Mouse (Mus musculus) forebrain, embryonic 12.5 days (tissue): ENCODE data around the gene Gm45837. TPM values are rescaled to one million over a fixed set of nuclear protein-coding genes. Genes with fewer than 3 reads are reported as not detected.

Source experiments
- ATAC-seq: fragments of 200-750 bp; cut with Nextera tagmentation; 2 replicates; pipeline ENCODE4 v1.8.0; 2017; ENCODE audit warnings: moderate TSS enrichment; ENCODE audit not compliant: low FRiP score
- H3K27ac ChIP-seq: fragments of 300-500 bp; sonication (generic); 2 replicates; pipeline ENCODE4 v1.5.1; 2016; ENCODE audit warnings: mild to moderate bottlenecking
- H3K27me3 ChIP-seq: fragments of 300-500 bp; sonication (generic); 2 replicates; pipeline ENCODE4 v1.6.1; 2016; ENCODE audit warnings: mild to moderate bottlenecking
- H3K36me3 ChIP-seq: fragments of 300-500 bp; sonication (generic); replicated peaks from 2 replicates; pipeline ENCODE4 v1.6.1; 2016; ENCODE audit warnings: mild to moderate bottlenecking
- H3K4me1 ChIP-seq: fragments of 300-500 bp; sonication (generic); 2 replicates; pipeline ENCODE4 v1.6.1; 2016
- H3K4me2 ChIP-seq: fragments of 300-500 bp; sonication (generic); 2 replicates; pipeline ENCODE4 v1.6.1; 2016; ENCODE audit warnings: mild to moderate bottlenecking, moderate library complexity
- H3K4me3 ChIP-seq: fragments of 300-500 bp; sonication (generic); replicated peaks from 2 replicates; pipeline ENCODE4 v1.5.1; 2016; ENCODE audit warnings: mild to moderate bottlenecking
- H3K9ac ChIP-seq: fragments of 300-500 bp; sonication (generic); 2 replicates; pipeline ENCODE4 v1.6.1; 2016; ENCODE audit warnings: mild to moderate bottlenecking
- H3K9me3 ChIP-seq: fragments of 300-500 bp; sonication (generic); 2 replicates; pipeline ENCODE4 v1.6.1; 2016
- WGBS: fragments of 180-500 bp; shearing (Covaris S2); methylation state at CpG from one replicate; pipeline ENCODE4 v1.1.7; 2016; 5-methylcytosine and 5-hydroxymethylcytosine counted together
- polyA plus RNA-seq: library from polyadenylated mRNA; unstranded; fragments of >200 nt; fragmentation: Nextera tagmentation; extraction: Ambion mirVana; gene quantifications from 2 replicates; pipeline ENCODE4 v1.2.1, GENCODE M21; 2016

Gm45837 gene
- not detected in 2 replicates for polyA plus RNA-seq

- peaks cover 5% of the 10 kb centered on the region; the same call in 1 of the 2 replicates for H3K27me3 ChIP-seq
- H3K4me2 ChIP-seq, result no peak within 1 kb of the TSS
- no peak within 1 kb of the TSS for H3K27ac ChIP-seq
- H3K9me3 ChIP-seq, result no peaks in the 10 kb centered on the region
- ATAC-seq, result no peak
- H3K4me3 ChIP-seq, result no peak within 1 kb of the TSS
- H3K4me1 ChIP-seq, result peaks cover 14% of the 10 kb centered on the region
- WGBS, result 87% methylated on average over 11 of the region's 11 CpGs
- no peak within 1 kb of the TSS for H3K9ac ChIP-seq
- no peaks in the 10 kb centered on the region for H3K36me3 ChIP-seq
Measured at GRCm38 (mm10) chr7:101410267-101410936, at the start of gene Gm45837. Gene Gm45837, plus strand, starts transcription at chr7:101410886.

- no peak for ATAC-seq
- H3K27ac ChIP-seq, result no peak overlapping the region
Measured at GRCm38 (mm10) chr7:101361021-101361420, 49.7 kb upstream of the Gm45837 start.

GRCm38 (mm10) chr7:101361767-101362166 lies 48.9 kb upstream of the Gm45837 start:
- Histone ChIP-seq H3K9ac (no peak overlapping the region), H3K27ac (no peak overlapping the region), H3K9me3 (no peaks in the 10 kb centered on the region), H3K4me3 (no peak overlapping the region), H3K36me3 (no peaks in the 10 kb centered on the region), H3K4me1 (0 out of 2 replicates have a peak, but pooled peaks cover 2% of the 10 kb centered on the region), H3K27me3 (no peaks in the 10 kb centered on the region), H3K4me2 (no peak overlapping the region)
- WGBS, result 67% methylated on average over 4 of the region's 4 CpGs
- no peak for ATAC-seq

More at GRCm38 (mm10) chr7:101361021-101361420, 49.7 kb upstream of the Gm45837 start:
- H3K4me3 ChIP-seq, result no peak overlapping the region
- no peak overlapping the region for H3K9ac ChIP-seq
- H3K4me1 ChIP-seq, result 0 out of 2 replicates have a peak, but pooled peaks cover 5% of the 10 kb centered on the region
- no peak overlapping the region for H3K4me2 ChIP-seq
- WGBS, result 77% methylated on average over 4 of the region's 4 CpGs
- H3K36me3 ChIP-seq, result no peaks in the 10 kb centered on the region
- no peaks in the 10 kb centered on the region for H3K9me3 ChIP-seq
- H3K27me3 ChIP-seq, result no peaks in the 10 kb centered on the region

- WGBS, result 72% methylated on average over 5 of the region's 5 CpGs
- Histone ChIP-seq H3K27me3 (no peaks in the 10 kb centered on the region), H3K4me3 (no peak overlapping the region), H3K9me3 (no peaks in the 10 kb centered on the region), H3K4me2 (no peak overlapping the region), H3K4me1 (no peaks in the 10 kb centered on the region), H3K27ac (no peak overlapping the region), H3K36me3 (no peaks in the 10 kb centered on the region), H3K9ac (no peak overlapping the region)
- no peak for ATAC-seq
Measured at GRCm38 (mm10) chr7:101362791-101363191, 47.9 kb upstream of the Gm45837 start.

- no peak overlapping the region for H3K4me3 ChIP-seq
- H3K36me3 ChIP-seq, result no peaks in the 10 kb centered on the region
- WGBS, result 88% methylated on average over 5 of the region's 5 CpGs
- H3K4me2 ChIP-seq, result no peak overlapping the region
- no peak overlapping the region for H3K27ac ChIP-seq
- H3K4me1 ChIP-seq, result no peaks in the 10 kb centered on the region
- no peak for ATAC-seq
- no peaks in the 10 kb centered on the region for H3K9me3 ChIP-seq
- H3K9ac ChIP-seq, result no peak overlapping the region
- H3K27me3 ChIP-seq, result no peaks in the 10 kb centered on the region
Measured at GRCm38 (mm10) chr7:101363914-101364313, 46.8 kb upstream of the Gm45837 start.

GRCm38 (mm10) chr7:101367901-101368852 lies 42.5 kb upstream of the Gm45837 start:
- Histone ChIP-seq H3K36me3 (no peaks in the 10 kb centered on the region), H3K4me2 (no peak overlapping the region), H3K9ac (no peak overlapping the region), H3K27ac (no peak overlapping the region), H3K27me3 (no peaks in the 10 kb centered on the region), H3K4me1 (no peaks in the 10 kb centered on the region), H3K9me3 (no peaks in the 10 kb centered on the region), H3K4me3 (no peak overlapping the region)
- 72% methylated on average over 11 of the region's 11 CpGs for WGBS
- no peak for ATAC-seq

GRCm38 (mm10) chr7:101369666-101370065 lies 41.0 kb upstream of the Gm45837 start:
- Histone ChIP-seq H3K9me3 (no peaks in the 10 kb centered on the region), H3K9ac (no peak overlapping the region), H3K36me3 (no peaks in the 10 kb centered on the region), H3K4me2 (no peak overlapping the region), H3K4me1 (no peaks in the 10 kb centered on the region), H3K27ac (no peak overlapping the region), H3K4me3 (no peak overlapping the region), H3K27me3 (no peaks in the 10 kb centered on the region)
- WGBS, result 76% methylated on average over 7 of the region's 7 CpGs
- no peak for ATAC-seq

GRCm38 (mm10) chr7:101373082-101373481 lies 37.6 kb upstream of the Gm45837 start:
- H3K9ac ChIP-seq, result no peak overlapping the region
- H3K36me3 ChIP-seq, result no peaks in the 10 kb centered on the region
- H3K4me3 ChIP-seq, result no peak overlapping the region
- no peak overlapping the region for H3K27ac ChIP-seq
- no peaks in the 10 kb centered on the region for H3K9me3 ChIP-seq
- peaks cover 6% of the 10 kb centered on the region for H3K4me1 ChIP-seq
- ATAC-seq, result no peak
- 87% methylated on average over 25 of the region's 26 CpGs for WGBS
- H3K4me2 ChIP-seq, result no peak overlapping the region
- H3K27me3 ChIP-seq, result no peaks in the 10 kb centered on the region

- ATAC-seq, result peak; percentile 64
- no peaks in the 10 kb centered on the region for H3K27me3 ChIP-seq
- H3K36me3 ChIP-seq, result no peaks in the 10 kb centered on the region
- H3K27ac ChIP-seq, result no peak overlapping the region
- no peaks in the 10 kb centered on the region for H3K9me3 ChIP-seq
- no peak overlapping the region for H3K9ac ChIP-seq
- H3K4me1 ChIP-seq, result peaks cover 10% of the 10 kb centered on the region
- no peak overlapping the region for H3K4me2 ChIP-seq
- H3K4me3 ChIP-seq, result no peak overlapping the region
Measured at GRCm38 (mm10) chr7:101374155-101374554, 36.5 kb upstream of the Gm45837 start.

- no peak overlapping the region for H3K27ac ChIP-seq
- H3K4me2 ChIP-seq, result no peak overlapping the region
- no peak for ATAC-seq
- no peak overlapping the region for H3K4me3 ChIP-seq
- H3K36me3 ChIP-seq, result no peaks in the 10 kb centered on the region
- 72% methylated on average over 10 of the region's 10 CpGs for WGBS
- H3K4me1 ChIP-seq, result peaks cover 10% of the 10 kb centered on the region
- no peak overlapping the region for H3K9ac ChIP-seq
- H3K9me3 ChIP-seq, result no peaks in the 10 kb centered on the region
- H3K27me3 ChIP-seq, result no peaks in the 10 kb centered on the region
Measured at GRCm38 (mm10) chr7:101376701-101377340, 33.9 kb upstream of the Gm45837 start.

GRCm38 (mm10) chr7:101377741-101378262 lies 32.9 kb upstream of the Gm45837 start:
- Histone ChIP-seq H3K27ac (0 out of 2 replicates have a peak overlapping the region, but pooled peaks have one; percentile 25), H3K4me3 (no peak overlapping the region), H3K4me2 (peak overlapping the region; percentile 19), H3K27me3 (no peaks in the 10 kb centered on the region), H3K4me1 (peaks cover 10% of the 10 kb centered on the region), H3K9ac (no peak overlapping the region), H3K36me3 (no peaks in the 10 kb centered on the region), H3K9me3 (no peaks in the 10 kb centered on the region)
- WGBS, result 18% methylated on average over 6 of the region's 7 CpGs
- ATAC-seq, result peak; percentile 53; the same call in 1 of the 2 replicates

GRCm38 (mm10) chr7:101378285-101378684 lies 32.4 kb upstream of the Gm45837 start:
- H3K9ac ChIP-seq, result no peak overlapping the region
- 51% methylated on average over 3 of the region's 3 CpGs for WGBS
- ATAC-seq, result no peak

More at GRCm38 (mm10) chr7:101378285-101378684, 32.4 kb upstream of the Gm45837 start:
- Histone ChIP-seq H3K4me1 (peaks cover 10% of the 10 kb centered on the region), H3K9me3 (no peaks in the 10 kb centered on the region), H3K27me3 (no peaks in the 10 kb centered on the region), H3K27ac (0 out of 2 replicates have a peak overlapping the region, but pooled peaks have one; percentile 25), H3K4me2 (peak overlapping the region; percentile 19), H3K4me3 (no peak overlapping the region), H3K36me3 (no peaks in the 10 kb centered on the region)
